Mouse (Mus musculus): ENCODE data around the gene Anks4b.

DNA sequence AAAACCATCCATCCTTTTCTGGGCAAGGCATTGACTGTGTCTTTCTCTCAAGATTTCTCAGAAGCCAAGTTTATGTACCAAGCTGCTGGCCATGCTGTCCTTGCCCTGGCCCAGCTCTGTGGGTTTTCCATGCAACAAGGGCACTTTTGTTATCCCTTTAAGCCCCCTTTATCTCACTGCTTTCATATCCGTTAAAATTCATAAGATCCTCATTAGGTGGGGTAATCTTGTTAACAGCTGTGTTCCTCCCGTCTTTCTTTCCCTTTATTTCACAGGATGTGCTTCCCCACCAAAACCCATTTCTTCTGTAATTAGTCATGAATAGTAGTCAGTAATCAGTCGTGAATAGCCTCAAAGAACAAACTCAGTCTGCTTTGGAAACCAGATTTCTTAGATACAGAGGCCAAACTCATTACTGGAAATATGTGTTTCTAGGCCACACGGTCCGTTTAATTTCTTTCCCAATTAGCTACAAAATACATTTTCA is 16.0 kb upstream of the Anks4b start:
- TF ChIP-seq CTCF (IDR thresholded peaks at IDR 0.05; ENCODE audit: insufficient read depth, low read length) (no peak), POLR2A (IDR thresholded peaks at IDR 0.05; ENCODE audit: borderline replicate concordance, extremely low read depth, low read depth, low read length) (no peak)

Data from lung, adult 2 months (tissue).